Mouse (Mus musculus): ENCODE results near the gene Zfp367.

DNA sequence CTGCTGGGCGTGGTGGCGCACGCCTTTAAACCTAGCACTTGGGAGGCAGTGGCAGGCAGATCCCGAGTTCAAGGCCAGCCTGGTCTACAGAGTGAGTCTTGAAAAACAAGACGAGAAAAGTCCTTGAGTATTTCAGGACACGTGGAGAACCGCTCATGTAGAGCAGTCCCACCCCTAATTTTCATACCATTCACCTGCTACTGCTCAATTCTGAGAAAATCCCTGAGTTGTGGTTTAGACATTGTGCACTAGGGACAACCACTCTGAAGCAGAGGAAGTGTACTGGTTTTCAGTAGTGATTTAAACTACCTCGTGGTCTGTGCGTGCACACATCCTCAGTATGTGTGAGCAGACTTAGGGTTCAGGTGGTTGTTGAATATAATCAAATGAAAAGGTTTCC, 32.6 kb upstream of the Zfp367 start:
- no peak for TF ChIP-seq POLR2A (IDR thresholded peaks at IDR 0.05; ENCODE audit: low read depth, low read length)
- no peak for TF ChIP-seq CTCF (IDR thresholded peaks at IDR 0.05; ENCODE audit: borderline replicate concordance, insufficient read depth, low read length)
